Mouse (Mus musculus): ENCODE data around the gene Tnfsf15. TPM values are rescaled to one million over a fixed set of nuclear protein-coding genes. Genes with fewer than 3 reads are reported as not detected.

Tnfsf15 gene
- 0.11 and 0.49 TPM in 2 replicates for total RNA-seq (2012; rRNA removed)

DNA sequence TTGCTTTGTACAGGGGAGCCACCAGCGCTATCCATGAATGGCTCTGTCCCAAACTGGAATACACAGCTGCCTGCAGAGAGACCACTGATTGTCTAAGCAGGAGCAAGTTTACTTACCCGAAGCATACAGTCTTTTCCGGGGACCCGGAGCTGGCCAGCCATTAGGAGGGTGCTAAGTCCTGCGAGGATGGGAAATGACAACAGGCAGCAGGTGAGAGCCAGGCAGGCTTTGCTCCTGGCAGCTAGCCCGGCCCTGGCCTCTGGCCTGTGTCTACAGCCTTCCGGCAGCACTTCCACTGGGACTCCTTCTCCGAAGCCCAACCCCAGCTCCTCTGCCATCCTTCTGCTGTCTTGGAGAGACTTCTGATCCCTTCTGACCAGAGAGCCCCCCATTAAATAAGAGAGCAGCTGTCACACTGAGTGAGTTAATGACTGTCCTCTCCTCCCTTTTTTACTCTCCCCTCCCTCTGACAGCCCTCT lies at the start of gene Tnfsf15:
Tnfsf15 (minus strand) TSS at position 421 of the 479 bp plus-strand sequence.
- Histone ChIP-seq H3K4me1 (ENCODE audit: control insufficient read depth in 2 of 2, insufficient read depth in 2 of 2, low read length in 2 of 2, poor library complexity in 1 of 2) (peaks cover 0 to 1% of the 10 kb centered on the region in 2 experiments; a peak in 1 of 4 replicates), H3K27ac (ENCODE audit: insufficient read depth, low read depth, low read length, poor library complexity, severe bottlenecking) (no peak within 1 kb of the TSS), H3K4me3 (ENCODE audit: insufficient read depth in 1 of 2, low read depth in 1 of 2, low read length in 2 of 2, poor library complexity in 1 of 2, severe bottlenecking in 1 of 2) (no peak within 1 kb of the TSS), H3K36me3 (ENCODE audit: control insufficient read depth, insufficient read depth, low read length, poor library complexity, severe bottlenecking) (no peaks in the 10 kb centered on the region), H3K9me3 (ENCODE audit: control insufficient read depth, insufficient read depth, low read depth, low read length) (no peaks in the 10 kb centered on the region), H3K9ac (ENCODE audit: insufficient read depth, low read depth, low read length, poor library complexity, severe bottlenecking) (no peak within 1 kb of the TSS)
- TF ChIP-seq ZC3H11A (IDR thresholded peaks at IDR 0.05; ENCODE audit: borderline replicate concordance, low read depth, low read length) (no peak), MAFK (IDR thresholded peaks at IDR 0.05; ENCODE audit: insufficient read depth, low read depth, low read length) (no peak), ZNF384 (IDR thresholded peaks at IDR 0.05; ENCODE audit: low read depth, low read length) (no peak), HCFC1 (IDR thresholded peaks at IDR 0.05; ENCODE audit: borderline replicate concordance, insufficient read depth, low read length) (no peak), CHD2 (IDR thresholded peaks at IDR 0.05; ENCODE audit: low read depth, low read length) (no peak)
- no peak for DNase-seq (ENCODE audit: low read depth, low spot score)
- in situ Hi-C loops (cut with MboI; ENCODE audit: low sequenced_read_pairs in 2 of 2, unreplicated experiment in 2 of 2) = no loop called here

DNA sequence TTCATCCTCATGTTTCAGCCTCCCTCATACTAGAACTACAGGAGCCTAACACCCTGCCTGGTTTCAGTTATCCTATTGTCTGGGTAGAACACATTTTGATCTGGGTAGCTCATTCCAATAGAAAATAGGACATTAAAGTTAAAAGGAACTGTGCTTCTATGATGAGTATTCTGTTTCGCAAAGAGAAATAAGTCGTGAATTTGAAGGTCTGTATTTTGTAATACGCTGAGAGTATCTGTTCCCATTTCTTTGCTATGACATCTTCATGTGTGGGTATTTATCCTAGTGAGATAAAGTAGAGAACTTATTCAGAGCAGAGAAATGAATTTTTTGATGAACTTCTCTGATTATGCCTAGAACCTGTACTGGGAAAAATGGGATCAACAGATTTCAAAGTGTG lies 47.4 kb upstream of the Tnfsf15 start:
- DNase-seq (ENCODE audit: low read depth, low spot score) = no peak
- in situ Hi-C loops (cut with MboI; ENCODE audit: low sequenced_read_pairs in 2 of 2, unreplicated experiment in 2 of 2) = no loop called here
- Histone ChIP-seq H3K36me3 (ENCODE audit: control insufficient read depth, insufficient read depth, low read length, poor library complexity, severe bottlenecking) (no peaks in the 10 kb centered on the region), H3K9me3 (ENCODE audit: control insufficient read depth, insufficient read depth, low read depth, low read length) (no peaks in the 10 kb centered on the region), H3K4me3 (ENCODE audit: insufficient read depth in 1 of 2, low read depth in 1 of 2, low read length in 2 of 2, poor library complexity in 1 of 2, severe bottlenecking in 1 of 2) (no peak overlapping the region), H3K9ac (ENCODE audit: insufficient read depth, low read depth, low read length, poor library complexity, severe bottlenecking) (no peak overlapping the region), H3K27ac (ENCODE audit: insufficient read depth, low read depth, low read length, poor library complexity, severe bottlenecking) (no peak overlapping the region), H3K4me1 (ENCODE audit: control insufficient read depth in 2 of 2, insufficient read depth in 2 of 2, low read length in 2 of 2, poor library complexity in 1 of 2) (no peaks in the 10 kb centered on the region)
- TF ChIP-seq MAFK (IDR thresholded peaks at IDR 0.05; ENCODE audit: insufficient read depth, low read depth, low read length) = no peak
- TF ChIP-seq ZC3H11A (IDR thresholded peaks at IDR 0.05; ENCODE audit: borderline replicate concordance, low read depth, low read length) = no peak
- TF ChIP-seq HCFC1 (IDR thresholded peaks at IDR 0.05; ENCODE audit: borderline replicate concordance, insufficient read depth, low read length) = no peak
- no peak for TF ChIP-seq CHD2 (IDR thresholded peaks at IDR 0.05; ENCODE audit: low read depth, low read length)
- no peak for TF ChIP-seq ZNF384 (IDR thresholded peaks at IDR 0.05; ENCODE audit: low read depth, low read length)

DNA sequence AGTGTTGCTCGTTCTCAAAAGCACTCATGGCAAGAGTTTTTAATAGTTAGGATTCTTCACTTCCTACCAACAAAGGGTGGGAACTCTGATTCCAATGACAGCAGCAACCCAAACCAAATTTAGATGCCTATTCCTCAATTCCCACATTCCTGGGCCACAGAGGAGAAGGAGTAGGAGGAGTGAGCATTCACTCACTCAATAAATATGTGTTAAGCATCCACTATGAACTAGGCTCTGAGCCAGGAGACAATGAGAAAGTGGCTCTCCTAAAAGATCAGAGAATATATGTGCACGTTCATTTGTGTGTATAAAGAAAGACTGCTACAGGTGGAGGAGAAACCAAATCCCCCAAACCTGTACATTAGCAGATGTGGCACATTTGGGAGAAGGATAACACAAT lies 40.6 kb upstream of the Tnfsf15 start:
- no peak for DNase-seq (ENCODE audit: low read depth, low spot score)
- in situ Hi-C loops (cut with MboI; ENCODE audit: low sequenced_read_pairs in 2 of 2, unreplicated experiment in 2 of 2) = no loop called here
- H3K4me3 ChIP-seq (ENCODE audit: insufficient read depth in 1 of 2, low read depth in 1 of 2, low read length in 2 of 2, poor library complexity in 1 of 2, severe bottlenecking in 1 of 2) = no peak overlapping the region

DNA sequence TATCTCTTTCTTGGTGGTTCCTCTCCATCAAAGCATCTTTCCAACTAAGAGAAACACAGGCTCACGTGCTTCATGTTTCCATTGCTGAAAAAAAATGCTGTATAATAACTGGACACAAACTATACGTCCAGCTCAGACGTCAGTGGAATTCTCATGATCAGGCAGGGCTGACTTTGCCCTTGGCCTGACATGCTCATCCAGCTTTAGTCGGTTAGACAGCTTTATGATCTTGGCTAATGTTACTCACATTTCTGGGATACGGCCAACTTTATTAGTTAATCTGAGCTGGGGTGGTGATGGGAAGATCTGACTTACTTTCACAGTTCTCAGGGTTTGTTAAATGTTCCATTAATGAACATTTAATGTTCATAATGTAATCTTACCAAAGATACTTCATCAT lies 38.9 kb upstream of the Tnfsf15 start:
- H3K4me1 ChIP-seq (ENCODE audit: control insufficient read depth in 2 of 2, insufficient read depth in 2 of 2, low read length in 2 of 2, poor library complexity in 1 of 2) = no peaks in the 10 kb centered on the region
- H3K27ac ChIP-seq (ENCODE audit: insufficient read depth, low read depth, low read length, poor library complexity, severe bottlenecking) = no peak overlapping the region
- H3K9ac ChIP-seq (ENCODE audit: insufficient read depth, low read depth, low read length, poor library complexity, severe bottlenecking) = no peak overlapping the region
- H3K4me3 ChIP-seq (ENCODE audit: insufficient read depth in 1 of 2, low read depth in 1 of 2, low read length in 2 of 2, poor library complexity in 1 of 2, severe bottlenecking in 1 of 2) = no peak overlapping the region
- DNase-seq (ENCODE audit: low read depth, low spot score) = no peak
- no peaks in the 10 kb centered on the region for H3K9me3 ChIP-seq (ENCODE audit: control insufficient read depth, insufficient read depth, low read depth, low read length)
- H3K36me3 ChIP-seq (ENCODE audit: control insufficient read depth, insufficient read depth, low read length, poor library complexity, severe bottlenecking) = no peaks in the 10 kb centered on the region
- TF ChIP-seq ZNF384 (IDR thresholded peaks at IDR 0.05; ENCODE audit: low read depth, low read length) = no peak
- TF ChIP-seq CHD2 (IDR thresholded peaks at IDR 0.05; ENCODE audit: low read depth, low read length) = no peak
- no peak for TF ChIP-seq HCFC1 (IDR thresholded peaks at IDR 0.05; ENCODE audit: borderline replicate concordance, insufficient read depth, low read length)
- in situ Hi-C loops (cut with MboI; ENCODE audit: low sequenced_read_pairs in 2 of 2, unreplicated experiment in 2 of 2) = no loop called here

More for the DNA sequence above, 40.6 kb upstream of the Tnfsf15 start:
- no peak overlapping the region for H3K27ac ChIP-seq (ENCODE audit: insufficient read depth, low read depth, low read length, poor library complexity, severe bottlenecking)
- no peaks in the 10 kb centered on the region for H3K36me3 ChIP-seq (ENCODE audit: control insufficient read depth, insufficient read depth, low read length, poor library complexity, severe bottlenecking)
- no peaks in the 10 kb centered on the region for H3K9me3 ChIP-seq (ENCODE audit: control insufficient read depth, insufficient read depth, low read depth, low read length)
- H3K4me1 ChIP-seq (ENCODE audit: control insufficient read depth in 2 of 2, insufficient read depth in 2 of 2, low read length in 2 of 2, poor library complexity in 1 of 2) = no peaks in the 10 kb centered on the region
- no peak overlapping the region for H3K9ac ChIP-seq (ENCODE audit: insufficient read depth, low read depth, low read length, poor library complexity, severe bottlenecking)
- TF ChIP-seq ZNF384 (IDR thresholded peaks at IDR 0.05; ENCODE audit: low read depth, low read length) (no peak), HCFC1 (IDR thresholded peaks at IDR 0.05; ENCODE audit: borderline replicate concordance, insufficient read depth, low read length) (no peak), ZC3H11A (IDR thresholded peaks at IDR 0.05; ENCODE audit: borderline replicate concordance, low read depth, low read length) (no peak), CHD2 (IDR thresholded peaks at IDR 0.05; ENCODE audit: low read depth, low read length) (no peak), MAFK (IDR thresholded peaks at IDR 0.05; ENCODE audit: insufficient read depth, low read depth, low read length) (no peak)

Data from ES-E14 (cell line).